Mouse (Mus musculus): ENCODE measurements at regions not wholly inside any gene's neighbourhood (a gene's known extent, or its start where the extent isn't known, plus 50 kb on each side); places are given as distances from the start of the nearest gene placed in this dataset.

DNA sequence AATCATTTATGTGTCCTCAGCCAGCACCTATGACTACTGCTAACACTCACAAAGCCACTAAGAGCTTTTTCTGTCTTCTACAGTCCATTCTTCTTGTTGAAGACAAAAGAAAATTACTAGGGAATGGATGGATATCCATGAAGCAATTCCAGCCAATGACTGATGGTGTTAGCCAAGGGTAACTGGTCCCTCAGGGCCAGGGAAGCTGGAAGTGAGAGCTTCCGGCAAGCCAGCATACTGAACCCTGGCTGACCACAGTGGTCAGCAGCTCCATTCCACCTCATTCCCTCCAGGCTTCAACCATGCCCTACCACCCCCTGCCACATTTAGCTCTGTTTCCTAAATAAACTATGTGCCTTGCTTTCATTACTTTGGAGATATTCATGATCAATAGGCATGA, 64.1 kb upstream of the Hif1a start:
- TF ChIP-seq CTCF (IDR thresholded peaks at IDR 0.05; ENCODE audit: low read depth, low read length): no peak
- no peak for TF ChIP-seq POLR2A (IDR thresholded peaks at IDR 0.05; ENCODE audit: extremely low read depth, insufficient read depth, low read length)
- DNase-seq (ENCODE audit: extremely low read depth, low read depth, low spot score): no peak

DNA sequence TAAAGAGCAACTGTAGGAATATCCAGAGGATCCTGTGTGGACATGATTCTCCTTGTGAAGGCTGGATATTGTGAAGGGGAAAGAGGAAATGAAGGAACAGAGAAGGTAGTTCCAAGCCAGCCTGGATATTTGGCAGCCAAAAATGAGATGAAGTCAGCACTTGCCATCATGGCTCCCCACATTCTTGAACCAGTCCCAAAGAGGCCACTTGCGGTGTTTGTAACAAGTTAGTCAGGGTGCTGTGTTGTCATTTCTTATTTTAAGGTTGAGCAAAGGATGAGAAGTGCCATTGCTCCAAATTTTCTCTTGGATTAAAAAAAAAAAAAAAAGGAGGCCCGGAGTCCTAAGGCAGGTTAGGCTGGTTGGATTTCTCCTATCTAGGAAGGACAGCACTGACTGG, 63.3 kb upstream of the Hif1a start:
- Histone ChIP-seq H3K27ac (replicated peaks; ENCODE audit: insufficient read depth, low read depth, low read length) (peak overlapping the region; percentile 29; the same call in 1 of the 2 replicates), H3K4me3 (ENCODE audit: insufficient read depth, low read depth, low read length) (no peak overlapping the region), H3K4me1 (ENCODE audit: control insufficient read depth, insufficient read depth, low read length) (no peaks in the 10 kb centered on the region), H3K79me2 (ENCODE audit: control insufficient read depth, insufficient read depth, low read length) (no peaks in the 10 kb centered on the region), H3K9ac (ENCODE audit: low read depth, low read length) (no peak overlapping the region), H3K36me3 (ENCODE audit: control insufficient read depth, insufficient read depth, low read length) (no peaks in the 10 kb centered on the region), H3K27me3 (ENCODE audit: control insufficient read depth, insufficient read depth, low read length) (no peaks in the 10 kb centered on the region)
- 61% methylated on average over 2 of the region's 2 CpGs for WGBS
- no peak for TF ChIP-seq POLR2A (IDR thresholded peaks at IDR 0.05; ENCODE audit: extremely low read depth, insufficient read depth, low read length)
- no peak for DNase-seq (ENCODE audit: extremely low read depth, low read depth, low spot score)

More for the DNA sequence above, 64.1 kb upstream of the Hif1a start:
- no peak overlapping the region for H3K9ac ChIP-seq (ENCODE audit: low read depth, low read length)
- WGBS: 95% methylated on average over 1 of the region's 1 CpGs
- no peaks in the 10 kb centered on the region for H3K27me3 ChIP-seq (ENCODE audit: control insufficient read depth, insufficient read depth, low read length)
- no peaks in the 10 kb centered on the region for H3K4me1 ChIP-seq (ENCODE audit: control insufficient read depth, insufficient read depth, low read length)
- no peaks in the 10 kb centered on the region for H3K36me3 ChIP-seq (ENCODE audit: control insufficient read depth, insufficient read depth, low read length)
- H3K27ac ChIP-seq (replicated peaks; ENCODE audit: insufficient read depth, low read depth, low read length): no peak overlapping the region
- no peaks in the 10 kb centered on the region for H3K79me2 ChIP-seq (ENCODE audit: control insufficient read depth, insufficient read depth, low read length)
- H3K4me3 ChIP-seq (ENCODE audit: insufficient read depth, low read depth, low read length): no peak overlapping the region

DNA sequence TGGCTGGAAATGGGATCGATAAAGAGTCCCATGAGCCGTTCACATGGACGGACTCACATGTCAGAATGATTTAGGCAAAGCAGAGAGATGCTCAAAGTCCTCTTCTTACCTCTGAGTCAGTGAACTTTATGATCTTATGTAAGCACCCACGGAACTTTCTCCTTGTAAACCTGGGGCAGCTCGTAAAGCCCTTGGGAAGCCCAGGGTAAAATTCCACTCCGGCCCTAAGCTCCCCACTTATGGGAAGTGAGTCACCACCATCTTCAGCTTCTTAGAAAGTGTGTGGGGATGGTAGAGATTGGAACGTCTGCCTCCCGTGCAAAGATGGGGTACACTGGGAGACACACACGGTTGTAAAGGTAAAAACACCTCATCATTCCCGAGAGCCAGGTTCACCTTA, 62.8 kb upstream of the Hif1a start:
- WGBS: 71% methylated on average over 10 of the region's 10 CpGs
- no peaks in the 10 kb centered on the region for H3K79me2 ChIP-seq (ENCODE audit: control insufficient read depth, insufficient read depth, low read length)
- no peak overlapping the region for H3K4me3 ChIP-seq (ENCODE audit: insufficient read depth, low read depth, low read length)
- H3K27ac ChIP-seq (replicated peaks; ENCODE audit: insufficient read depth, low read depth, low read length): peak overlapping the region; percentile 32; the same call in 1 of the 2 replicates
- no peaks in the 10 kb centered on the region for H3K36me3 ChIP-seq (ENCODE audit: control insufficient read depth, insufficient read depth, low read length)
- peak; percentile 99 for DNase-seq (ENCODE audit: extremely low read depth, low read depth, low spot score)
- H3K4me1 ChIP-seq (ENCODE audit: control insufficient read depth, insufficient read depth, low read length): no peaks in the 10 kb centered on the region
- no peaks in the 10 kb centered on the region for H3K27me3 ChIP-seq (ENCODE audit: control insufficient read depth, insufficient read depth, low read length)
- H3K9ac ChIP-seq (ENCODE audit: low read depth, low read length): no peak overlapping the region
- TF ChIP-seq POLR2A (IDR thresholded peaks at IDR 0.05; ENCODE audit: extremely low read depth, insufficient read depth, low read length) (no peak), CTCF (IDR thresholded peaks at IDR 0.05; ENCODE audit: low read depth, low read length) (no peak)

DNA sequence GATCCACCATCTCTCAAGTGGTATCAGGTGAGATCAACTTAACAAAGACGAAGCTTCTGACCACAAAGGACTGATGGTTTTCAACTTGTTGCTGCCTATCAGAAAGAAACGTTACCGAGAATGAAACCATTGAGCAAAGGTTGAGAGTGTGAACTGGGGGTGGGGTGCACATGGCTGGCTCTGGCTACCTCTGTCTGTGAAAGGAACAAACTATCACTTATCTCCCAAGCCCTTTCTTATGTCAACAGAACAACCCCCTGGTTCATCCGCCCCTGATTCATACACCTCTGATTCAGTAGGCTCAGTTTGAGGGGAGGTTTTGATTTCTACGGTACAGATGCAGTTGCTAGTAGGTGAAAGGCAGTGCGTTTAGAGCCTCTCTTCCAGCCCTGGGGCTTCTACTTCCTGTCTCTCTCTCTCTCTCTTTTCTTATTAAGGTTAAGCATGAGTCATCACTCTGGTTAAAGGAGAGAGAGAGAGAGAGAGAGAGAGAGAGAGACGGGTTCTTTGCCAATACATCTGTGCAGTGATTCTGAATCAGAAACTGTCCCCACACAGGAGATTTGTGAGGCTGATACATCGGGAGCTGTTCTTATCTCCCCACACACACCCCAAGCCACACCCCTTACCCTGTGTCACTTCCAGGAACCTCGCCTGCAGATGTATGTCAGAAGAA, 59.0 kb upstream of the Hif1a start:
- H3K79me2 ChIP-seq (ENCODE audit: control insufficient read depth, insufficient read depth, low read length): no peaks in the 10 kb centered on the region
- no peak overlapping the region for H3K27ac ChIP-seq (replicated peaks; ENCODE audit: insufficient read depth, low read depth, low read length)
- H3K9ac ChIP-seq (ENCODE audit: low read depth, low read length): no peak overlapping the region
- no peaks in the 10 kb centered on the region for H3K27me3 ChIP-seq (ENCODE audit: control insufficient read depth, insufficient read depth, low read length)
- H3K4me3 ChIP-seq (ENCODE audit: insufficient read depth, low read depth, low read length): no peak overlapping the region
- H3K36me3 ChIP-seq (ENCODE audit: control insufficient read depth, insufficient read depth, low read length): no peaks in the 10 kb centered on the region
- WGBS: 44% methylated on average over 9 of the region's 9 CpGs
- no peaks in the 10 kb centered on the region for H3K4me1 ChIP-seq (ENCODE audit: control insufficient read depth, insufficient read depth, low read length)
- no peak for DNase-seq (ENCODE audit: extremely low read depth, low read depth, low spot score)
- no peak for TF ChIP-seq POLR2A (IDR thresholded peaks at IDR 0.05; ENCODE audit: extremely low read depth, insufficient read depth, low read length)
- TF ChIP-seq CTCF (IDR thresholded peaks at IDR 0.05; ENCODE audit: low read depth, low read length): no peak

DNA sequence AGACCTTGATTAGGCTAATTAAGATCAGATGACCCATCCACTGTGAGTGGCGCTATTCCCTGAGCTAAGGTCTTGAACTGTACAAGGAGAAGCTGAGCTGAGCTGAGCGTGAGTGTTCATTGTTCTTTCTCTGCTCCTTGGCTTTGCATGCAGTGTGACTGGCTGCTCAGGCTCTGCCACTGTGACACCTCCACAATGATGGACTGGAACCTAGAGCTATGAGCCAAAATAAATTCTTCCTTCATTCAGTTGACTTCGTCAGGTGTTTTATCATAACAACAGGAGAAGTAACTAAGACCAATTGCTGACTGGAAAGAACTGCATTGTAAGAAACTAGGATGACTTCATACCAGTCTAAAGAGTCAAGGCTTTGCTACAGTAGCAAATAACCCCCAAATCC, 56.4 kb upstream of the Hif1a start:
- Histone ChIP-seq H3K79me2 (ENCODE audit: control insufficient read depth, insufficient read depth, low read length) (no peaks in the 10 kb centered on the region), H3K36me3 (ENCODE audit: control insufficient read depth, insufficient read depth, low read length) (no peaks in the 10 kb centered on the region), H3K27ac (replicated peaks; ENCODE audit: insufficient read depth, low read depth, low read length) (no peak overlapping the region), H3K9ac (ENCODE audit: low read depth, low read length) (no peak overlapping the region), H3K4me3 (ENCODE audit: insufficient read depth, low read depth, low read length) (no peak overlapping the region), H3K4me1 (ENCODE audit: control insufficient read depth, insufficient read depth, low read length) (no peaks in the 10 kb centered on the region; the same call in 1 of the 2 replicates), H3K27me3 (ENCODE audit: control insufficient read depth, insufficient read depth, low read length) (no peaks in the 10 kb centered on the region)
- no peak for TF ChIP-seq POLR2A (IDR thresholded peaks at IDR 0.05; ENCODE audit: extremely low read depth, insufficient read depth, low read length)
- no peak for TF ChIP-seq CTCF (IDR thresholded peaks at IDR 0.05; ENCODE audit: low read depth, low read length)
- no peak for DNase-seq (ENCODE audit: extremely low read depth, low read depth, low spot score)
- 98% methylated on average over 3 of the region's 3 CpGs for WGBS

DNA sequence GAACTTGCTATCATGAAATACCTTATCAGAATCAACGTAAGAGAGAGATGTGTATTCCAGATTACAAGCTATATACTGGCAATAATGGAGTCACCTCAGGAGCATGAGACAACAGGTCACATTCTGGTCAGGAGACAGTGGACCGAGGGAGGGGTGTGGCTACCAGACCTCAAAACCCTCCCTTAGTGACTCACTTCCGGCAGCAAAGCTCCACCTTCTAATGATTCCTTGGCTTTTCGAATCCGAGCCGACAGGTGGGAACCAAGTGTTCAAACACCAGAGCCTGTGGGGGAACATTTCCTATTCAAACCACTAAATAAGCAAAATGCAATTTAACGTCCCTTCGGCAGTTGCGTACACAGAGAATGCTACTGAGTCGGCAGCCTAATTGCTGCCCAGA, 54.5 kb upstream of the Hif1a start:
- no peaks in the 10 kb centered on the region for H3K79me2 ChIP-seq (ENCODE audit: control insufficient read depth, insufficient read depth, low read length)
- TF ChIP-seq POLR2A (IDR thresholded peaks at IDR 0.05; ENCODE audit: extremely low read depth, insufficient read depth, low read length) (no peak), CTCF (IDR thresholded peaks at IDR 0.05; ENCODE audit: low read depth, low read length) (no peak)
- H3K27ac ChIP-seq (replicated peaks; ENCODE audit: insufficient read depth, low read depth, low read length): peak overlapping the region; percentile 44; the same call in 1 of the 2 replicates
- H3K4me1 ChIP-seq (ENCODE audit: control insufficient read depth, insufficient read depth, low read length): no peaks in the 10 kb centered on the region; the same call in 1 of the 2 replicates
- 45% methylated on average over 10 of the region's 10 CpGs for WGBS
- no peaks in the 10 kb centered on the region for H3K27me3 ChIP-seq (ENCODE audit: control insufficient read depth, insufficient read depth, low read length)
- no peaks in the 10 kb centered on the region for H3K36me3 ChIP-seq (ENCODE audit: control insufficient read depth, insufficient read depth, low read length)
- peak overlapping the region; percentile 30 for H3K4me3 ChIP-seq (ENCODE audit: insufficient read depth, low read depth, low read length)
- peak; percentile 85 for DNase-seq (ENCODE audit: extremely low read depth, low read depth, low spot score)
- H3K9ac ChIP-seq (ENCODE audit: low read depth, low read length): peak overlapping the region; percentile 70
